Mouse (Mus musculus) megakaryocyte-erythroid progenitor cell, adult 5-6 weeks (primary cell): ENCODE results near the gene Pcdh9. TPM values are rescaled to one million over a fixed set of nuclear protein-coding genes. Genes with fewer than 3 reads are reported as not detected.

Experiments
- ATAC-seq: replicated peaks from 2 replicates; pipeline ENCODE4 v1.8.0; 2016; ENCODE audit warnings: mild to moderate bottlenecking, inconsistent platforms; ENCODE audit not compliant: severe bottlenecking, poor library complexity, low FRiP score, low TSS enrichment
- total RNA-seq, 2 experiments: library from RNA; stranded (forward) in 1 of 2; stranded (reverse) in 1 of 2; fragments of 200-1000, 215-1000 nt in 1 of 2; fragments of >200 nt in 1 of 2; fragmentation: Nextera tagmentation in 1 of 2; gene quantifications; 2 replicates each; pipeline ENCODE4 v1.2.3; 2014 to 2017

Pcdh9 gene
- total RNA-seq, 2 experiments from 2014 or later: not detected

GRCm38 (mm10) chr14:93818845-93819244 lies 71.6 kb downstream of the Pcdh9 start:
- no peak for ATAC-seq

- no peak for ATAC-seq
Measured at GRCm38 (mm10) chr14:93817591-93817990, 72.9 kb downstream of the Pcdh9 start.

GRCm38 (mm10) chr14:93794530-93794929 lies 95.9 kb downstream of the Pcdh9 start:
- ATAC-seq: no peak

GRCm38 (mm10) chr14:93786234-93786633 lies 104.2 kb downstream of the Pcdh9 start:
- no peak for ATAC-seq

- no peak for ATAC-seq
Measured at GRCm38 (mm10) chr14:93785031-93785430, 105.4 kb downstream of the Pcdh9 start.

- ATAC-seq: no peak
Measured at GRCm38 (mm10) chr14:93762855-93763254, 127.6 kb downstream of the Pcdh9 start.

GRCm38 (mm10) chr14:93734077-93734673 lies 156.3 kb downstream of the Pcdh9 start:
- no peak for ATAC-seq

- ATAC-seq: no peak
Measured at GRCm38 (mm10) chr14:93725798-93726197, 164.7 kb downstream of the Pcdh9 start.

GRCm38 (mm10) chr14:93719208-93719607 lies 171.3 kb downstream of the Pcdh9 start:
- ATAC-seq: no peak

- ATAC-seq: no peak
Measured at GRCm38 (mm10) chr14:93713250-93713935, 177.1 kb downstream of the Pcdh9 start.

- no peak for ATAC-seq
Measured at GRCm38 (mm10) chr14:93708651-93709050, 181.8 kb downstream of the Pcdh9 start.

GRCm38 (mm10) chr14:93701385-93702101 lies 188.9 kb downstream of the Pcdh9 start:
- no peak for ATAC-seq

GRCm38 (mm10) chr14:93700916-93701315 lies 189.6 kb downstream of the Pcdh9 start:
- no peak for ATAC-seq

GRCm38 (mm10) chr14:93684641-93685040 lies 205.8 kb downstream of the Pcdh9 start:
- ATAC-seq: no peak

GRCm38 (mm10) chr14:93675273-93676068 lies 215.0 kb downstream of the Pcdh9 start:
- ATAC-seq: no peak

- ATAC-seq: no peak
Measured at GRCm38 (mm10) chr14:93653986-93654757, 236.3 kb downstream of the Pcdh9 start.

- ATAC-seq: no peak
Measured at GRCm38 (mm10) chr14:93627241-93627640, 263.2 kb downstream of the Pcdh9 start.

GRCm38 (mm10) chr14:93624144-93624543 lies 266.3 kb downstream of the Pcdh9 start:
- no peak for ATAC-seq

- ATAC-seq: no peak
Measured at GRCm38 (mm10) chr14:93621211-93621610, 269.3 kb downstream of the Pcdh9 start.
